Mouse (Mus musculus) ovary, postnatal 10 days (tissue): Measurements from ENCODE around the gene 9930021J03Rik.

Experiments used
- DNase-seq: peaks from one replicate; pipeline ENCODE4 v3.0.0; 2022; ENCODE audit warnings: low spot score

Gene 9930021J03Rik

GRCm38 (mm10) chr19:29695071-29695470, 110.7 kb downstream of the 9930021J03Rik start:
- DNase-seq: no peak

GRCm38 (mm10) chr19:29683844-29684540, 121.8 kb downstream of the 9930021J03Rik start:
- peak; percentile 40 for DNase-seq

- no peak for DNase-seq
Measured at GRCm38 (mm10) chr19:29680182-29681152, 125.3 kb downstream of the 9930021J03Rik start.

- no peak for DNase-seq
Measured at GRCm38 (mm10) chr19:29678181-29678778, 127.5 kb downstream of the 9930021J03Rik start.

GRCm38 (mm10) chr19:29676479-29677193, 129.2 kb downstream of the 9930021J03Rik start:
- DNase-seq: no peak

- no peak for DNase-seq
Measured at GRCm38 (mm10) chr19:29675562-29676078, 130.2 kb downstream of the 9930021J03Rik start.

- DNase-seq: no peak
Measured at GRCm38 (mm10) chr19:29674946-29675345, 130.8 kb downstream of the 9930021J03Rik start.

- no peak for DNase-seq
Measured at GRCm38 (mm10) chr19:29672660-29673059, 133.1 kb downstream of the 9930021J03Rik start.

GRCm38 (mm10) chr19:29671160-29671559, 134.6 kb downstream of the 9930021J03Rik start:
- DNase-seq: no peak

GRCm38 (mm10) chr19:29670247-29670646, 135.5 kb downstream of the 9930021J03Rik start:
- DNase-seq: no peak

GRCm38 (mm10) chr19:29668135-29668534, 137.7 kb downstream of the 9930021J03Rik start:
- DNase-seq: no peak

- DNase-seq: no peak
Measured at GRCm38 (mm10) chr19:29666965-29667594, 138.7 kb downstream of the 9930021J03Rik start.

- no peak for DNase-seq
Measured at GRCm38 (mm10) chr19:29666164-29666563, 139.6 kb downstream of the 9930021J03Rik start.

GRCm38 (mm10) chr19:29664934-29665333, 140.9 kb downstream of the 9930021J03Rik start:
- DNase-seq: no peak
